Mouse (Mus musculus) stomach, embryonic 14.5 days (tissue): Measurements from ENCODE around the gene Larp4. TPM values are rescaled to one million over a fixed set of nuclear protein-coding genes. Genes with fewer than 3 reads are reported as not detected.

Experiments used
- ATAC-seq: fragments of 200-750 bp; cut with Nextera tagmentation; 2 replicates; pipeline ENCODE4 v1.8.0; 2017; ENCODE audit warnings: low read depth, moderate TSS enrichment; ENCODE audit not compliant: insufficient number of reproducible peaks, insufficient read depth, low FRiP score
- H3K27ac ChIP-seq: fragments of 300-500 bp; sonication (generic); 2 replicates; pipeline ENCODE4 v1.5.1; 2014; ENCODE audit warnings: mild to moderate bottlenecking, low read length, moderate library complexity, mixed read lengths
- H3K27me3 ChIP-seq: fragments of 300-500 bp; sonication (generic); 2 replicates; pipeline ENCODE4 v1.6.1; 2014; ENCODE audit warnings: low read length, control low read depth, mixed read lengths; ENCODE audit not compliant: control insufficient read depth, insufficient read depth
- H3K36me3 ChIP-seq: fragments of 300-500 bp; sonication (generic); 2 replicates; pipeline ENCODE4 v1.6.1; 2014; ENCODE audit warnings: mild to moderate bottlenecking, control low read depth, low read length, moderate library complexity, mixed read lengths; ENCODE audit not compliant: control insufficient read depth, insufficient read depth
- H3K4me1 ChIP-seq: fragments of 300-500 bp; sonication (generic); 2 replicates; pipeline ENCODE4 v1.6.1; 2014; ENCODE audit warnings: low read length, control low read depth, mixed read lengths; ENCODE audit not compliant: control insufficient read depth, insufficient read depth
- H3K4me2 ChIP-seq: fragments of 300-500 bp; sonication (generic); replicated peaks from 2 replicates; pipeline ENCODE4 v1.6.1; 2014; ENCODE audit warnings: low read depth, low read length, control low read depth
- H3K4me3 ChIP-seq: fragments of 300-500 bp; sonication (generic); 2 replicates; pipeline ENCODE4 v1.5.1; 2014; ENCODE audit warnings: low read depth, low read length, control low read depth
- H3K9ac ChIP-seq: fragments of 300-500 bp; sonication (generic); replicated peaks from 2 replicates; pipeline ENCODE4 v1.6.1; 2014; ENCODE audit warnings: low read depth, mild to moderate bottlenecking, control low read depth, low read length, moderate library complexity, mixed read lengths
- H3K9me3 ChIP-seq: fragments of 300-500 bp; sonication (generic); 2 replicates; pipeline ENCODE4 v1.6.1; 2016; ENCODE audit warnings: low read depth, low read length, control low read depth; ENCODE audit not compliant: control insufficient read depth
- WGBS: fragments of 180-500 bp; shearing (Covaris S2); extraction: QIAGEN DNeasy Blood & Tissue Kit; methylation state at CpG from one replicate; pipeline ENCODE4 v1.1.7; 2014; 5-methylcytosine and 5-hydroxymethylcytosine counted together
- polyA plus RNA-seq: library from polyadenylated mRNA; unstranded; fragments of >200 nt; fragmentation: Nextera tagmentation; extraction: Ambion mirVana; gene quantifications from 2 replicates; pipeline ENCODE4 v1.2.1, GENCODE M21; 2014

Larp4 gene
- polyA plus RNA-seq, 1 experiment from 2014 or later = 44.8 TPM

DNA sequence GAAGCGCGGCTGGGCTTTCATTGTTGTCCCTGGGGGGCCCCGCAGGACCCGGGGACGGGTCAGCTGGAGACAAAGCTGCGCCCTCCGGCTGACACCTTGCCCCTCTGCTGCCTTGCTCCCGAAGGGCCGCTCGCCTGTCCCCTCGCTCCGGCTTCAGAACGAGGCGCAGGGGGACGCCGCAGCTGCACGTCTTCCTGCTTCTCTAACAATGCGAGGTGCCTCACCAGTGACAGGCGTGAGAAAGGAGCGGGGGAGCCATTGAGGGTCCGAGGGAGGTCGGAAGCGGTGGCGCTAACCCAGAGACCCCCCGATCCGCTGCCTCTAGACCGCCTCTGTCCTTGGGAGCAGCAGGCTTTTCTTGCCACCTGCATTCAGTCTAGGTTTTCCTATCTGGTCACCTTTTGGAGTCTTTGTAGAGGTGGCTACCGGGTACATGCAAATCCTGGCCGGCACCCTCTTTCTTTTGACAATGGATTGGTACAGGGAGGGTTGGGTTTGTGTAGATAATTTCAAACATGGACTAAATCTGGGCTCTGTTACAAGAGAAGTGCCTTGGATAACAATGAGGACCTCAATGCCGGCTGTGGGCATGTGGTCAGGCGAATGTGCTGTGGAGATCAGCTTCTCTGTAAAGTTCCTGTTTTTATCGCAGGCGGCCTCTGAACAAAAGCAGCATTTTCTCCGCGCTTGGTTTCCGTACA, 69.3 kb downstream of the Larp4 start:
- WGBS = under 1% methylated on average over 36 of the region's 36 CpGs
- no peaks in the 10 kb centered on the region for H3K36me3 ChIP-seq

GRCm38 (mm10) chr15:100040541-100041266, 70.8 kb downstream of the Larp4 start:
- H3K9ac ChIP-seq = 0 out of 2 replicates have a peak overlapping the region, but pooled peaks have one; percentile 10
- H3K27ac ChIP-seq = no peak overlapping the region

More for the DNA sequence above, 69.3 kb downstream of the Larp4 start:
- H3K4me3 ChIP-seq = peak overlapping the region; percentile 90
- peaks cover 19% of the 10 kb centered on the region for H3K4me1 ChIP-seq
- H3K9ac ChIP-seq = peak overlapping the region; percentile 86
- H3K27ac ChIP-seq = peak overlapping the region; percentile 93
- H3K9me3 ChIP-seq = no peaks in the 10 kb centered on the region
- H3K27me3 ChIP-seq = no peaks in the 10 kb centered on the region
- ATAC-seq = peak; percentile 57
- H3K4me2 ChIP-seq = peak overlapping the region; percentile 80

DNA sequence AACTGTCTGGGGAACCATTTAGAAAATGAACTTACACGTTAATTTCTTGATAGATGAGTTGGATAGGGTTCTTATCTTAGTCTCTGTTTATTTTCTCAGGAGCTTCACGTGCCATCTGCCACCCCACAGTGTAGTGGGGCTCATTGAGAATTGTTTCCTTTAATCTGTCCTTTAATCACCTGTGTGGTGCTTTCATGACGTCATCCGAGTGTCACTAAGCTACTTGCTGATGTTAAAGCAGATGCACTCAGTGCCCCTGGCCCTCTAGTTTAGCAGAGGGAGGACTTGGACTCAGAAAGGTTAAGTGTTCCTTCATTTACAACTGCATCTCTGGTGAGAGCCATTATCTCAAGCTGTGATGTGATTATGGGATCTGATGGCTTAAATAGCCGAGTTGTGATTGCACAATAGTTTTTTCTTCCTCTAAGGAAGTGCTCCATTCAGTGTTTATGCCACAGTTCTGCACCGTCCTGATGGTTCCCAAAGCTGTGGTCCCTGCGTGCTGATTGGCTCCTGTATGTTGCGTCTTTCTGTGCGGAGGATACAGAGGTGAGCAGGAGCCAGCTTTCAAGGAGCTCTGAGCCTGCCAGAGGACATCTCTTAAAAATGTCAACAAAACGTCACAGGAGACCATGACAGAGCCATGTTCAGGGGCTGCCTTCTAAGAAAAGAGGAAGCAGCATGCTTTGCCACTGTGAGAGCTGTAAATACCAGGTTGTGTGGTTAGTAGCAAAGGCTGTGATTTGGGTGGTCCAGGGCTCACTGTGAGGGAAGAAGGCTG, 71.6 kb downstream of the Larp4 start:
- Histone ChIP-seq H3K27ac (no peak overlapping the region), H3K9ac (0 out of 2 replicates have a peak overlapping the region, but pooled peaks have one; percentile 10), H3K4me1 (peaks cover 19% of the 10 kb centered on the region), H3K27me3 (no peaks in the 10 kb centered on the region), H3K4me3 (0 out of 2 replicates have a peak overlapping the region, but pooled peaks have one; percentile 1), H3K36me3 (no peaks in the 10 kb centered on the region), H3K9me3 (no peaks in the 10 kb centered on the region), H3K4me2 (peak overlapping the region; percentile 80)
- 34% methylated on average over 10 of the region's 10 CpGs for WGBS
- no peak for ATAC-seq

More at GRCm38 (mm10) chr15:100040541-100041266, 70.8 kb downstream of the Larp4 start:
- Histone ChIP-seq H3K27me3 (no peaks in the 10 kb centered on the region), H3K4me2 (peak overlapping the region; percentile 80), H3K4me3 (peak overlapping the region; percentile 90; the same call in 1 of the 2 replicates), H3K36me3 (no peaks in the 10 kb centered on the region), H3K4me1 (peaks cover 19% of the 10 kb centered on the region), H3K9me3 (no peaks in the 10 kb centered on the region)
- WGBS = 28% methylated on average over 14 of the region's 14 CpGs
- ATAC-seq = no peak

DNA sequence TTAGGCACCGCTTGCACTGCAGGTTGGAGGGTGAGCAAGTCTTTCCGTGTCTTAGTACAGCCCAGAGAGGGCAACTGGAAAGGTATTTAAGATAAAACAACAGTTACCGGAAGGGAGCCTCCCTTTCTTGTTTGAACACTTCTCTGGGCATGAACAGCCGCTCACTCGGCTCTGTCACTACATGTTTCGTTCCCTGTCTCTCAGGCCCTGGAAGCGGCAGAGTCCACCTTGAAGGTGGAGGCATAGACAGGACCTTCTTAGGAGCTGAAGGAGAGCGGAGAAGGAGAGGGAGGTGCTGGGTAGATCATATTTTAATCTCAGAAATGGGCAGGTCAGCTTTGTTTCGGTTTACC, 72.2 kb downstream of the Larp4 start:
- 0 out of 2 replicates have a peak, but pooled peaks cover 1% of the 10 kb centered on the region for H3K36me3 ChIP-seq
- H3K9ac ChIP-seq = 0 out of 2 replicates have a peak overlapping the region, but pooled peaks have one; percentile 2
- H3K4me3 ChIP-seq = no peak overlapping the region
- 60% methylated on average over 9 of the region's 9 CpGs for WGBS
- H3K4me2 ChIP-seq = no peak overlapping the region; the same call in 1 of the 2 replicates
- H3K9me3 ChIP-seq = no peaks in the 10 kb centered on the region
- H3K27me3 ChIP-seq = no peaks in the 10 kb centered on the region
- no peak for ATAC-seq
- H3K4me1 ChIP-seq = peaks cover 19% of the 10 kb centered on the region
- no peak overlapping the region for H3K27ac ChIP-seq

DNA sequence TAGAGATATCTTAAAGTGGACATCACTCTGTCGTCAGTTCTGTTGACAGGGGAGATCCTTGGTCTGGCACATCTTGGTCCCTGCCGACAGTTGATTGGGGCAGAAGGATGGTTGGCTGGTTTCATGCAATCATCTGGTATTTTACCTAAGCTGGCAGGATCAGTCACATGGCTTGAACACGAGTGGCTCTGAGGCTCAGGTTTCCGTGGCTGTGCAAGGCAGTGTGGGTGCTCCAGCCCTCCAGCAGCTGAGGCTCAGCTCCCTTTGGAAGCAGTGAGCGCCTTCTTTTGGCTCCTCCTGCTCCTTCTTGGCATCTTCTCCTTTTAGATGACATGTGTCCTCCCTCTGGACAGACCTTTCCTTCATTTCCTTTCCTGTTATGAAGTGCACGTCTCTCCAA, 75.7 kb downstream of the Larp4 start:
- no peak overlapping the region for H3K4me3 ChIP-seq
- no peak overlapping the region for H3K4me2 ChIP-seq
- H3K9ac ChIP-seq = no peak overlapping the region
- no peaks in the 10 kb centered on the region for H3K9me3 ChIP-seq
- no peaks in the 10 kb centered on the region for H3K27me3 ChIP-seq
- no peak for ATAC-seq
- peaks cover 14% of the 10 kb centered on the region for H3K4me1 ChIP-seq
- 50% methylated on average over 6 of the region's 6 CpGs for WGBS
- 0 out of 2 replicates have a peak, but pooled peaks cover 4% of the 10 kb centered on the region for H3K36me3 ChIP-seq
- H3K27ac ChIP-seq = no peak overlapping the region

GRCm38 (mm10) chr15:100049496-100050087, 79.7 kb downstream of the Larp4 start:
- no peak overlapping the region for H3K4me3 ChIP-seq
- ATAC-seq = no peak
- no peak overlapping the region for H3K27ac ChIP-seq
- H3K4me1 ChIP-seq = 0 out of 2 replicates have a peak, but pooled peaks cover 3% of the 10 kb centered on the region
- no peak overlapping the region for H3K9ac ChIP-seq
- H3K9me3 ChIP-seq = no peaks in the 10 kb centered on the region
- 0 out of 2 replicates have a peak, but pooled peaks cover 4% of the 10 kb centered on the region for H3K36me3 ChIP-seq
- H3K4me2 ChIP-seq = no peak overlapping the region
- WGBS = 89% methylated on average over 7 of the region's 7 CpGs
- no peaks in the 10 kb centered on the region for H3K27me3 ChIP-seq

GRCm38 (mm10) chr15:100050940-100051339, 81.1 kb downstream of the Larp4 start:
- Histone ChIP-seq H3K9me3 (no peaks in the 10 kb centered on the region), H3K27ac (no peak overlapping the region), H3K9ac (no peak overlapping the region), H3K36me3 (0 out of 2 replicates have a peak, but pooled peaks cover 4% of the 10 kb centered on the region), H3K27me3 (no peaks in the 10 kb centered on the region), H3K4me1 (0 out of 2 replicates have a peak, but pooled peaks cover 3% of the 10 kb centered on the region), H3K4me3 (no peak overlapping the region), H3K4me2 (no peak overlapping the region)
- ATAC-seq = no peak
- WGBS = 73% methylated on average over 7 of the region's 7 CpGs
